Mouse (Mus musculus) adrenal gland, postnatal 0 days (tissue): ENCODE results near the gene Olfr1328. TPM values are rescaled to one million over a fixed set of nuclear protein-coding genes. Genes with fewer than 3 reads are reported as not detected.

Source experiments
- polyA plus RNA-seq: library from polyadenylated mRNA; unstranded; fragments of >200 nt; fragmentation: Nextera tagmentation; extraction: Ambion mirVana; gene quantifications from 2 replicates; pipeline ENCODE4 v1.2.1, GENCODE M21; 2015

Gene Olfr1328
- not detected in 2 replicates for polyA plus RNA-seq

DNA sequence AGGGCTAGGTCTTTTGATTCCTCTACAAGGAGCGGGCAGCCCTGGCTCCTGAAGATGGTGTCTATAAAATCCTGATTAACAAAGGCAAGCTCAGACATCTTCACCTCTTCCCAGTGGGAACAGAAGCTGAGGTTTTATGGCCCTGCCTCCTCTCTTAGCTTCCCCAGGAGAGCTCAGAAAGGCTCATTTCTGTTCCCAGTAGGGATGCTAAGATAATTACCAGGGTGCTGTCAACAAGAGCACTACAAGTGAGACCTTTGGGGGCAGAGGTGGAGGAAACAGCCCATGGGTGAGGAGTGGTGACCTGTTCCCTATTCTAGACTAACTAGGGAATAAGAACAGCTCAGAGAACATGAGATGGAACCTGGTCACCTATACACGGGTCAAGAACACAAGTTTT lies at the start of gene Olfr1328:
Gene Olfr1328 (minus strand): TSS at position 101 of the 400 bp plus-strand sequence.

DNA sequence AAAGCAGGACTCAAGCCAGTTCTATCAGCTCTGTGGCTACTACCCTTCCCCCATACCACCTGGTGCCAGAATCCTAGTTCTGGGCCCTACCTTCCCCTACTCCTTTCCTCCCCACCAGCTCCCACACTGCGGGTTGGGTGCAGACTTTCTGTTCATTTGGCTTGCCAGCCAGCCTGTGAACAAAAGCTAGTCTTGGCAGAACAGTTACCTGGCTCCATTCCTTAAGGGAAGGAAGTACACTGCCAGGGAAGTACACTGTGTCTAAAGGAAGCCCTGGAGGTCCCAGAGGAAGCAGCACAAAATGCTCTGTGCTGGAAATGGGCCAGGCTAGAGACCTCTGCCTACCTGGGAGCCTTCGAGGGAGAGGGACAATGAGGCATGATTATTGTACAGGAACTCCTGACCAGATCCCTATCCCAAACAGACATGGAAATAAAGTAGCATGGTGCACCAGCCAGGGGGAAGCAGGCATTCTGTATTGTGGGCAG lies 22.8 kb upstream of the Olfr1328 start, which contains the start of gene Lao1:
Gene Lao1 (plus strand): TSS at position 438 of the 488 bp plus-strand sequence.

DNA sequence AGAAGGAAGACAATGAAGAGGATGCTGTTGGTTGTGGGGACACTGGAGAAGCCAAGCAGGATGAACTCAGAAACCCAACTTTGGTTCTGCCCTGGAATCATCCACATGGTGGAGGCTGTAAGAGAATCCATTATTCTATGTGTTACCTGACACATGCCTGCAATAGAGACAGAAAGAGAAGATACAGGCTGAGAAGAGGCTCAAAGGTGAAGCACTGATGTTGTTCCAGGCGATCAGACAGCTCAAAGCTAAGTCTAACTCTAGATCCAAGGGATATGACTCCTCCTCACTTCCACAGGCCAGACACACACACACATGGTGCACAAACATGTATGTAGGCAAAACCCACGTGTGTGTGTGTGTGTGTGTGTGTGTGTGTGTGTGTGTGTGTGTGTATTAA lies 21.0 kb downstream of the Olfr1328 start, which contains the start of gene Olfr1329:
Gene Olfr1329 (minus strand): TSS at position 101 of the 400 bp plus-strand sequence.

DNA sequence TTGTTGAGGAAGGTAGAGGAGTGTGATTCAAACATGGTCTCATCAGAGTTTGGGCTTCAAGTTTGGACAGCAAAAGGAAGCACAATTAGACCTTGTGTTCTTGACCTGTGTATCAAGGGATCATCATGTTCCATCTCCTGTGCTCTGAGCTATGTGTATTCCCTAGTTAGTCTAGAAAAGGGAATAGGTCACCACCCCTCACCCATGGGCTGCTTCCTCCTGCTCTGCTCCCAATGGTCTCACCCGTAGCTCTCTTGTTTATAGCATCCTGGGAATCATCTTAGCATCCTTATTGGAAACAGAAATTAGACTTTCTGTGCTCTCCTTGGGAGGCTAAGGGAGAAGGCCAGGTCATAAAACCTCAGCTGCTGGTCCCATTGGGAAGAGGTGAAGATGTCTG lies 50.1 kb downstream of the Olfr1328 start, which contains the start of gene Olfr1330:
Gene Olfr1330 (plus strand): TSS at position 301 of the 400 bp plus-strand sequence.

Other genes with a start within 250 kb of the Olfr1328 start
- gene Olfr1342, start 245.9 kb downstream of the Olfr1328 start, polyA plus RNA-seq, result not detected in 2 replicates
- not detected in 2 replicates for gene Olfr1341, start 235.1 kb downstream of the Olfr1328 start, polyA plus RNA-seq
- gene Olfr1340, start 218.5 kb downstream of the Olfr1328 start, polyA plus RNA-seq, result not detected in 2 replicates
- gene Olfr1339, start 206.4 kb downstream of the Olfr1328 start, polyA plus RNA-seq, result not detected in 2 replicates
- gene Olfr1338, start 179.9 kb downstream of the Olfr1328 start, polyA plus RNA-seq, result not detected in 2 replicates
- not detected in 2 replicates for gene Olfr1337, start 156.0 kb downstream of the Olfr1328 start, polyA plus RNA-seq
- gene Olfr1335, start 128.7 kb downstream of the Olfr1328 start, polyA plus RNA-seq, result not detected in 2 replicates
- gene Olfr1333, start 102.3 kb downstream of the Olfr1328 start, polyA plus RNA-seq, result not detected in 2 replicates
- not detected in 2 replicates for gene Olfr1331, start 74.0 kb downstream of the Olfr1328 start, polyA plus RNA-seq
- not detected in 2 replicates for gene Olfr1330, start 50.0 kb downstream of the Olfr1328 start, polyA plus RNA-seq
- gene Olfr1329, start 21.1 kb downstream of the Olfr1328 start, polyA plus RNA-seq, result not detected in 2 replicates
- not detected in 2 replicates for gene Lao1, start 23.0 kb upstream of the Olfr1328 start, polyA plus RNA-seq
- 11.3 and 16.9 TPM in 2 replicates for gene Slc2a1, start 170.1 kb upstream of the Olfr1328 start, polyA plus RNA-seq
- gene Zfp691, start 235.6 kb upstream of the Olfr1328 start, polyA plus RNA-seq, result 4.9 and 6.4 TPM in 2 replicates